Mouse (Mus musculus): Measurements from ENCODE around the gene Ror1.

DNA sequence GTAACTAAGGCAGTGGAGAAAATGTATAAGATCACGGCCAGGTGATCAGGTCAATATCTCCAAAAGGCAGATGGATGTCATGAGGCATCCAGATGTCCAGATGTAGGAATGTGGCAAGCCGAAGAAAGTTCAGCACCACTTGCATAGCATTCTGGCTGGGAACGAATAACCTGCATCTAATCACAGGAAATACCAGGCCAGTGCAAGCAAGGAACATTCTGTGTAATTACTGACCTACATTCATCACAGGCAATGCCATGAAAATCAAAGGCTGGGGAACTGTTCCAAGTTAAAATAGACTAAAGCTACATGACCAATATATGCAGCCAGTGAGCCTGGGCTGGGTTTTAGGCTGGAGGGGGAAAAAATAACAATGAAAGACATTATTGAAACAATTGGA is 140.7 kb downstream of the Ror1 start:
- TF ChIP-seq POLR2A (IDR thresholded peaks at IDR 0.05; ENCODE audit: borderline replicate concordance, extremely low read depth, insufficient read depth, insufficient read length, poor library complexity, severe bottlenecking) (no peak), CTCF (IDR thresholded peaks at IDR 0.05; ENCODE audit: borderline replicate concordance, extremely low read depth, insufficient read depth, insufficient read length) (no peak)

Data from brain, embryonic 14.5 days (tissue).